Mouse (Mus musculus) frontal cortex, postnatal 25 days (tissue): Measurements from ENCODE around the gene Pkn3.
A peak's percentile ranks its signal among the peaks of the same experiment; 100 is the strongest.
"Not testable (repeated sequence)": the region's sequence is repeated elsewhere in the genome, so short reads cannot be mapped to it uniquely, and the experiment has no call there.

Experiments used
- DNase-seq, 2 experiments: peaks; one replicate each; pipeline ENCODE4 v3.0.0; 2022; ENCODE audit warnings: low spot score in 2 of 2

Gene Pkn3

GRCm38 (mm10) chr2:30095882-30096527 is 18.5 kb downstream of the Pkn3 start:
- DNase-seq = no peak

GRCm38 (mm10) chr2:30100214-30100613 is 22.7 kb downstream of the Pkn3 start:
- DNase-seq = no peak

- no peak for DNase-seq
These were observed 28.9 kb downstream of the Pkn3 start for GRCm38 (mm10) chr2:30106364-30106763.

- no peak for DNase-seq
These were observed 30.2 kb downstream of the Pkn3 start for GRCm38 (mm10) chr2:30107646-30108045.

- DNase-seq = no peak
These were observed 30.8 kb downstream of the Pkn3 start for GRCm38 (mm10) chr2:30108260-30108659.

GRCm38 (mm10) chr2:30111500-30111899 is 34.0 kb downstream of the Pkn3 start:
- DNase-seq = no peak

GRCm38 (mm10) chr2:30112564-30112963 is 35.1 kb downstream of the Pkn3 start:
- DNase-seq = no peak

- peak in 1 of 2 experiments; percentile 33 for DNase-seq
These were observed 42.2 kb downstream of the Pkn3 start for GRCm38 (mm10) chr2:30119641-30120051.

- no peak for DNase-seq
These were observed 42.8 kb downstream of the Pkn3 start for GRCm38 (mm10) chr2:30120269-30120668.

- no peak for DNase-seq
These were observed 45.3 kb downstream of the Pkn3 start for GRCm38 (mm10) chr2:30122766-30123165.

- peak; percentile 38 to 41 for DNase-seq
These were observed 46.4 kb downstream of the Pkn3 start for GRCm38 (mm10) chr2:30123729-30124471.

- DNase-seq = peak; percentile 87 to 90
These were observed 47.2 kb downstream of the Pkn3 start, which contains the start of gene Zer1 for GRCm38 (mm10) chr2:30124472-30125274. Zer1 (minus strand) TSS chr2:30124585.

- DNase-seq = no peak
These were observed 51.3 kb downstream of the Pkn3 start for GRCm38 (mm10) chr2:30128789-30129188.

GRCm38 (mm10) chr2:30130156-30130555 is 52.7 kb downstream of the Pkn3 start:
- DNase-seq = no peak

- DNase-seq = not testable (repeated sequence)
These were observed 53.8 kb downstream of the Pkn3 start for GRCm38 (mm10) chr2:30131240-30131639.

GRCm38 (mm10) chr2:30132801-30133612 is 55.5 kb downstream of the Pkn3 start:
- DNase-seq = no peak

GRCm38 (mm10) chr2:30133613-30134377 is 56.3 kb downstream of the Pkn3 start, which contains the start of gene Tbc1d13:
Tbc1d13 (plus strand) TSS chr2:30133746.
- DNase-seq = peak; percentile 95 to 97

GRCm38 (mm10) chr2:30134378-30134711 is 56.9 kb downstream of the Pkn3 start:
- no peak for DNase-seq

- DNase-seq = no peak
These were observed 57.6 kb downstream of the Pkn3 start for GRCm38 (mm10) chr2:30134928-30135620.

GRCm38 (mm10) chr2:30136458-30136857 is 59.0 kb downstream of the Pkn3 start:
- no peak for DNase-seq
